Mouse (Mus musculus) limb, embryonic 12.5 days (tissue): ENCODE data around the gene Hs6st3. TPM values are rescaled to one million over a fixed set of nuclear protein-coding genes. Genes with fewer than 3 reads are reported as not detected.
A peak's percentile ranks its signal among the peaks of the same experiment; 100 is the strongest.
"Not testable (repeated sequence)": the region's sequence is repeated elsewhere in the genome, so short reads cannot be mapped to it uniquely, and the experiment has no call there.

Source experiments
- ATAC-seq: fragments of 200-750 bp; cut with Nextera tagmentation; 2 replicates; pipeline ENCODE4 v1.8.0; 2017; ENCODE audit warnings: low read depth, moderate TSS enrichment; ENCODE audit not compliant: insufficient number of reproducible peaks, insufficient read depth, low FRiP score, low TSS enrichment
- H3K27ac ChIP-seq: fragments of 300-500 bp; sonication (generic); 2 replicates; pipeline ENCODE4 v1.5.1; 2016; ENCODE audit warnings: mild to moderate bottlenecking, moderate library complexity
- H3K27me3 ChIP-seq: fragments of 300-500 bp; sonication (generic); 2 replicates; pipeline ENCODE4 v1.6.1; 2016; ENCODE audit warnings: mild to moderate bottlenecking, moderate library complexity
- H3K36me3 ChIP-seq: fragments of 300-500 bp; sonication (generic); 2 replicates; pipeline ENCODE4 v1.6.1; 2016; ENCODE audit warnings: mild to moderate bottlenecking, moderate library complexity
- H3K4me1 ChIP-seq: fragments of 300-500 bp; sonication (generic); replicated peaks from 2 replicates; pipeline ENCODE4 v1.6.1; 2016
- H3K4me2 ChIP-seq: fragments of 300-500 bp; sonication (generic); 2 replicates; pipeline ENCODE4 v1.6.1; 2016; ENCODE audit warnings: mild to moderate bottlenecking, moderate library complexity
- H3K4me3 ChIP-seq: fragments of 300-500 bp; sonication (generic); replicated peaks from 2 replicates; pipeline ENCODE4 v1.5.1; 2016; ENCODE audit warnings: mild to moderate bottlenecking
- H3K9ac ChIP-seq: fragments of 300-500 bp; sonication (generic); replicated peaks from 2 replicates; pipeline ENCODE4 v1.6.1; 2016; ENCODE audit warnings: mild to moderate bottlenecking, moderate library complexity
- H3K9me3 ChIP-seq: fragments of 300-500 bp; sonication (generic); 2 replicates; pipeline ENCODE4 v1.6.1; 2016; ENCODE audit warnings: mild to moderate bottlenecking, moderate library complexity
- WGBS: fragments of 180-500 bp; shearing (Covaris S2); methylation state at CpG from one replicate; pipeline ENCODE4 v1.1.7; 2016; 5-methylcytosine and 5-hydroxymethylcytosine counted together
- polyA plus RNA-seq: library from polyadenylated mRNA; unstranded; fragments of >200 nt; fragmentation: Nextera tagmentation; extraction: Ambion mirVana; gene quantifications from 2 replicates; pipeline ENCODE4 v1.2.1, GENCODE M21; 2016

Gene Hs6st3
- polyA plus RNA-seq, 1 experiment from 2014 or later, result 0.31 TPM

DNA sequence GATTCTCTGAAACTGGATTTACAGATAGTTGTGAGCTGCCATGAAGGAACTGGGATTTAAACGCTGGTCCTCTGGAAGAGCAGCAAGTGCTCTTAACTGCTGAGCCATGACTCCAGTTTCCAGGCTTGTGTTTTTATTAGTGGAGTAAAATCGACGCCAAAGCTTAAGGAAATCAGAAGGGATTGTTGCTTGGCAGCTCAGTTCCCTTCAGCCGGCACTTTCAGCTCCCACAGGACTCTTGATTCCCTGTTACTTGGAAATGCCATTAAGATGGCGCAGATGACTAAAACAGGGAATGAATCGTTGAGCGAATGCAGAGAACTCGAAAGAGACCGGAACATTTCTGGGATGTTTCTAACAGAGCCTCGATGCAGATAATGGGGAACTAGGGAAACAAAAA, 112.2 kb downstream of the Hs6st3 start:
- no peak overlapping the region for H3K4me2 ChIP-seq
- H3K36me3 ChIP-seq, result no peaks in the 10 kb centered on the region
- no peak overlapping the region for H3K9ac ChIP-seq
- no peak for ATAC-seq
- peak overlapping the region; percentile 51; the same call in 1 of the 2 replicates for H3K27ac ChIP-seq
- WGBS, result 53% methylated on average over 10 of the region's 10 CpGs
- H3K4me1 ChIP-seq, result no peaks in the 10 kb centered on the region
- H3K9me3 ChIP-seq, result no peaks in the 10 kb centered on the region
- no peak overlapping the region for H3K4me3 ChIP-seq
- H3K27me3 ChIP-seq, result no peaks in the 10 kb centered on the region

DNA sequence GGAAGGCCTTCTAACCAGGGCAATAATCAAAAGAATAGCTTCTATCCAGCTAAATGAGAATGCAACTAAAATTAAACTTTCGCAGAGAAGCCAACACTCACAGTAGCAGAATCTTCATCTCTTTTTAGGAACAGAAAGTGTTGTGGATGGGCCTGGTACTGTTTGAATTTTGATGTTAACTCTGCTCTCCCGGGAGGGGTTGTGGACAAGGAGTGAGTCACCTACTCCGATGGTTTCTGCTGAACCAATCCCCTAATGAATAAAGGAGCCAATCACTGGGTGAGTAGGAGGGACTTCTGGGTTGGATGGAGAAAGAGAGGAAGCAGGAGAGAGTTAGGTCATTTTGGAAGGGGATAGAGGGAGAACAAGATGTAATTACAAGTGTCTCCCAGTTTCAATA, 117.3 kb downstream of the Hs6st3 start:
- 73% methylated on average over 3 of the region's 3 CpGs for WGBS
- Histone ChIP-seq H3K4me1 (peaks cover 1% of the 10 kb centered on the region; the same call in 1 of the 2 replicates), H3K4me3 (no peak overlapping the region), H3K27ac (no peak overlapping the region), H3K36me3 (no peaks in the 10 kb centered on the region), H3K27me3 (no peaks in the 10 kb centered on the region), H3K9me3 (no peaks in the 10 kb centered on the region), H3K4me2 (no peak overlapping the region), H3K9ac (no peak overlapping the region)
- no peak for ATAC-seq

DNA sequence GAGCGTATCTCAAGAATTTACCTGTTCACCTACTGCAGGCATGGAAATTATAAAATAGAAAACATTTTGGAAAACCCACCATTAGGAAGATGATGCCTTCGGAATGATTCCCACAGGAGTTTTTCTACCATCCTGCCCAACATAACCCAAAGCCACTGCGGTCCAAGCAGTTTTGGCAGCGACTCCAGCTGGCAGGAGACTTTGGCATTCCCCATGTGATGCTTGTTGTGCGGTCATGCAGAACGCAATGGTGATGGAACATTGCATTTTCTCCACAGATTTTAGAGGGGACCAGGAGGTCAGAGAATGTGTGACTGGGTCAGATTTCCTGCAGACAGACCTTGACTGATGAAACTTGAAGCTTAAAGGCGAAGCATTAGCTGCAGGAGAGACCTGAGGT, 118.9 kb downstream of the Hs6st3 start:
- Histone ChIP-seq H3K9me3 (no peaks in the 10 kb centered on the region), H3K27ac (no peak overlapping the region), H3K36me3 (no peaks in the 10 kb centered on the region), H3K9ac (no peak overlapping the region), H3K4me1 (peaks cover 5% of the 10 kb centered on the region; the same call in 1 of the 2 replicates), H3K4me3 (no peak overlapping the region), H3K27me3 (no peaks in the 10 kb centered on the region), H3K4me2 (no peak overlapping the region)
- no peak for ATAC-seq
- 88% methylated on average over 7 of the region's 7 CpGs for WGBS

DNA sequence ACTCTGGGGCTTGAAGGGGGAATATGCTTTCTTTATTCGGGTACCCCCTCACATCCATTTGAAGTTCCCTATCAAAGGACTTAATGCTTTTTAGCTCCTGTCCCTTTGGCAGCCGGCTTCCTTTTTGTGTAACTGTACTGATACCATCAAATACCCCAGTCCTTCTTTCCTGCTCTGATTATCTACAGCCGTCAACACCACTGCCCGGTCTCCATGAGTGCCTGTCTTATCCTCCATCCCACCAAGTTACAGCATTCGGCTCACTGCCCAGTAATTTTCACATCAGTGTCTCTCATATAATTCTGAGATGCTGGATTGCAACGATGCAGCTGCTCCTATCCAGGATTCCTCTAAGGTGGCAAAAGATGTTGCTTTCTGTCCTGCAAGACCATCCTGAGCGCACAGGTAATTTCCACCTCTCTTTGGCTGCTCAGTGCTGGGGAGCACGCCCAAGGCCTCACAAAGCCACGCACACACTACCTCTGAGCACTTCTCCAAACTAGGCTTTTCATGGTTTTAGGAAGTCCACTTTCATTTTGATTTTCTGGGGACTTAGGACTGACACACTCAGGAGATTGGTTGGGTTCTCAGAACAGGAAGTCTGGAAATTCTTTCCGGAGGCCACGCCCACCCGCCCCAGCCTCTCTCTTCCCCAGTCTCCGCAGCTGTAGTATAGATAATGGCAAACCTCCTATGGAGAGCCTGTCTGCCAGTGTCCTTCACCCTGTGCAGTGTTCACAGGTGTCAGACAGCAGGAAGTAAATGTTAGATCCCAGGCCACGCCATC, 122.2 kb downstream of the Hs6st3 start:
- WGBS, result 74% methylated on average over 14 of the region's 14 CpGs
- Histone ChIP-seq H3K9me3 (no peaks in the 10 kb centered on the region), H3K9ac (no peak overlapping the region), H3K4me3 (no peak overlapping the region), H3K36me3 (no peaks in the 10 kb centered on the region), H3K27me3 (no peaks in the 10 kb centered on the region), H3K4me2 (no peak overlapping the region), H3K27ac (no peak overlapping the region), H3K4me1 (peaks cover 5% of the 10 kb centered on the region; the same call in 1 of the 2 replicates)
- no peak; the same call in 1 of the 2 replicates for ATAC-seq

DNA sequence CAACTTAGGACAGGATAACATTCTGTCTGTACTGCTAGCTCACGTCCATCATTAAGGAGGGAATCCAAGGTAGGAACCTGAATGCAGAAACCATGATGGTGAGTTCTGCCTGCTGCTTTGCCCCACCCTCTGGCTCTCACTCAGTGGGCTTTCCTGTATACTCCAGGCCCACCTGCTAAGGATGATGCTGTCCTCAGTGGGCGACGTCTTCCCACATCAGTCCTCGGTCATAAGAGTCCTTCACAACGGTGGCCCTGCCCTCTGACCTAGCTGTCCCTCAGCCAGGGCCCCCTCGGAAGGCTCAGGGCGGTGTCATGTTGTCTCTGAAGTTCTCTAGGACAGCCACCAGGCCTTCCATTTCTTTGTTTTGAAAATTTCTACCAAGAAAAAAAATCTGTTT, 128.2 kb downstream of the Hs6st3 start:
- no peaks in the 10 kb centered on the region for H3K4me1 ChIP-seq
- H3K9ac ChIP-seq, result no peak overlapping the region

DNA sequence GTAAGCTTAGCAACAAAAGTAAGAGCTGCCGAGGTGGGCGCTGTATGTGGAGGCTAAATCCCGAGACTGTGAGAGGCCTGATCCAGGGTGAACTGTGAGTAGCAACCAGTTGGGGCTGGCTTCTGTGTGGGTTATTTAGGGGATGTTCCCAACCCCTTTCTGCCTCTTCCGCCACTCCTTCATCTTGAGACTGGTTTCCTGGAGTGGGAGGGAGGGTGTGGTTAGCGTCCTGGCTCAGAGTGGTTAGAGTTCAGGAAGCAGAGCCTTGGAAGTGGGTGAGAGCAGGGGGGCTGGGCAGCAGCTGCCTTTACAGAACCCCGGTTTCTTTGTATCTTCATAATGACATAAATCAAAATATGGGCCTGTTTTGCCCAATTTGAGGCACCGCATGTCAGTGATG, 134.9 kb downstream of the Hs6st3 start:
- Histone ChIP-seq H3K9ac (no peak overlapping the region), H3K27ac (no peak overlapping the region), H3K36me3 (no peaks in the 10 kb centered on the region), H3K27me3 (no peaks in the 10 kb centered on the region), H3K4me1 (no peaks in the 10 kb centered on the region), H3K4me2 (no peak overlapping the region), H3K4me3 (no peak overlapping the region), H3K9me3 (no peaks in the 10 kb centered on the region)
- ATAC-seq, result no peak
- WGBS, result 70% methylated on average over 7 of the region's 7 CpGs

More for the DNA sequence above, 128.2 kb downstream of the Hs6st3 start:
- no peak overlapping the region for H3K27ac ChIP-seq
- no peaks in the 10 kb centered on the region for H3K36me3 ChIP-seq
- ATAC-seq, result no peak
- H3K9me3 ChIP-seq, result no peaks in the 10 kb centered on the region
- H3K4me3 ChIP-seq, result no peak overlapping the region
- no peak overlapping the region for H3K4me2 ChIP-seq
- 78% methylated on average over 7 of the region's 7 CpGs for WGBS
- no peaks in the 10 kb centered on the region for H3K27me3 ChIP-seq

DNA sequence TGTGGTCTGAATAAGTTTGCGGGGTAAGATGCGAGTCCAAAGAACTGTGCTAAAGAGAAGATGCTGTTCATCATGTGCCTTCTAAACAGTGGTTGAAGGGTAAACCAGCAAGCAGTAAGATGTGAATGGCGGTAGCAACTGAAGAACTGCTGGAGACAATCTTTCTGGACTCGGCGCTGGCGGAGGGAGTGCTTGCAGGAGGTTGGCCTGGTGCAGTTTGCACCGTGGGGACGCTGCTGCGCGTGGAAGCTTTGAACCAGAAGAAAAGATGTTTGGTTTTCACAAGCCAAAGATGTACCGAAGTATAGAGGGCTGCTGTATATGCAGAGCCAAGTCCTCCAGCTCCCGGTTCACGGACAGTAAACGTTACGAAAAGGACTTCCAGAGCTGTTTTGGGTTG, 140.0 kb downstream of the Hs6st3 start:
- not testable (repeated sequence) for H3K9me3 ChIP-seq, H3K9ac ChIP-seq, H3K36me3 ChIP-seq, H3K27ac ChIP-seq, H3K4me3 ChIP-seq, H3K4me2 ChIP-seq, ATAC-seq, H3K4me1 ChIP-seq, H3K27me3 ChIP-seq
- 92% methylated on average over 15 of the region's 15 CpGs for WGBS

DNA sequence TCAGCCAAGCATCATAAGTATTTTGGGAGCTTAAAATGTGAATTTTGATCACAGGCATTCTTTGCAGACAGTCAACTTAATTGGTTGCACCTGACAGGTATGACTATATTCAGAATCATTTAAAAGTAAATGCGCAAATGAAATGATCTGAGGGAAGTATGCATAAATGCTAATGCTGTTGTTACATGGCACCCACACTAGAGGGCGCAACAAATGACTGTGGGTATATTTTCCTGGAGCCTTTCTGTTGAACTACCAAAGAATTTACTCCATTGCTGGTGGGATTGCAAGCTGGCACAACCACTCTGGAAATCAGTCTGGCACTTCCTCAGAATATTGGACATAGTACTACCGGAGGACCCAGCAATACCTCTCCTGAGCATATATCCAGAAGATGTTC, 145.8 kb downstream of the Hs6st3 start:
- no peaks in the 10 kb centered on the region for H3K27me3 ChIP-seq
- no peaks in the 10 kb centered on the region for H3K9me3 ChIP-seq
- no peak overlapping the region for H3K4me2 ChIP-seq
- H3K4me3 ChIP-seq, result no peak overlapping the region
- H3K36me3 ChIP-seq, result no peaks in the 10 kb centered on the region
- H3K4me1 ChIP-seq, result no peaks in the 10 kb centered on the region
- ATAC-seq, result no peak
- H3K27ac ChIP-seq, result no peak overlapping the region
- WGBS, result 80% methylated on average over 3 of the region's 3 CpGs
- no peak overlapping the region for H3K9ac ChIP-seq

DNA sequence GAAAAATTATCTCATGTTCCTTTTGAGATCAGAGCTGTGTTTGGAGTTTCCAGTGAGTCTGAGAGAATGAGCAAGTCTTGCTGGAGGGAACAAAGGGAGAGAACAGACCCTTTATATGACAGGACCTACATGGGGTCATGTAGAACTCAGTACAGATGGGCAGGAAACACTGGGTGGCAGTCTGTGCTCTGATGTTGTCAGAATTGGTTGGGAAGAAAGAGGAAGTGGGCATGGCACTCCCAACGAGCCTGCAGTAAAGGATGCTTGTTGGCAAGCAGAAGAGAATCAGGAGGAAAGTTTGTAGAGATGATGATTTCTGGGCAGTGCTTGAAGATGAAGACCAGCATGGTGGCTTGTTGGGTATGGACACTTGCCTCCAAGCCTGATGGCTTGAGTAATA, 151.5 kb downstream of the Hs6st3 start:
- ATAC-seq, result no peak
- WGBS, result 71% methylated on average over 1 of the region's 1 CpGs
- no peak overlapping the region for H3K4me2 ChIP-seq
- H3K9me3 ChIP-seq, result no peaks in the 10 kb centered on the region
- no peak overlapping the region for H3K27ac ChIP-seq
- H3K4me3 ChIP-seq, result no peak overlapping the region
- H3K4me1 ChIP-seq, result no peaks in the 10 kb centered on the region
- no peaks in the 10 kb centered on the region for H3K36me3 ChIP-seq
- no peak overlapping the region for H3K9ac ChIP-seq
- H3K27me3 ChIP-seq, result no peaks in the 10 kb centered on the region

DNA sequence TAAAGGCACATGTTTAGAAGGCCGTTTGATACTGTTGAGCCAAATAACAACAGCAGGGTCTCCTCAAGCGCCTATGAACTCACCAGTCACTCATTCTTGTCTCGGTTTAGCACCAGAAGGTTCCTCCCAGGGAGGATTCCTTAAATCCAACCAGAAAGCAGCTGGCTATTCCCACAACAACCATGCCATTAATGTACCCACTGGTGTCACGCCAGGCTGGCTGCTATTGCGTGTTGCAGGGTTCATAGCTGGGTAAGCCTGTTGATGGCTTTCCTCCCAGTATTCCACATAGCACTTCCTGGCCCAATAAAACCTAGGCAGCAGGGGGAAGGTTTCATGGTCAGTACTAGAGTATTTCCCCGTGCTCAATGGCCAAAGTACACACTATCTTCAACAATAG, 155.9 kb downstream of the Hs6st3 start:
- no peak for ATAC-seq

DNA sequence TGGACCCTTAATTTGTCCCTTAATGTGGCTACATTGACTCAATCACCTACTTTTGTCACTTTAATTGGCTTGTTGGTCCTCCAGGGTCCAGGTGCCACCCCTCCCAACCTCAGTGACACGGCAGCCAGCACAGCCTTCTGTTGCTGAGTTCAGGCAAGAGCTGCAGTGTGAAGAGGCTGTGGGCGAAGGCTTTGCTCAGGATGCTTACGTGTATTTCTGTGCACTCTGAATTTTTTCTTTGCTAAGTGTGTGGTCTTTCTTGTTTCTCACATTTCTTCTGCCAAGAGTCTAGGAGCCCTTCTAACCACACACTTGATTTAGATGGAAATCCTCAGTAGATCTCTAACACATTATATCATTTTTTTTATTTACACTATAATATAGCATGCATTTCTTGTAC, 168.3 kb downstream of the Hs6st3 start:
- Histone ChIP-seq H3K27ac (no peak overlapping the region), H3K4me3 (no peak overlapping the region)

More for the DNA sequence above, 155.9 kb downstream of the Hs6st3 start:
- no peak overlapping the region for H3K4me2 ChIP-seq
- no peak overlapping the region for H3K4me3 ChIP-seq
- H3K27me3 ChIP-seq, result no peaks in the 10 kb centered on the region
- H3K9ac ChIP-seq, result no peak overlapping the region
- no peaks in the 10 kb centered on the region for H3K4me1 ChIP-seq
- 88% methylated on average over 6 of the region's 6 CpGs for WGBS
- no peak overlapping the region for H3K27ac ChIP-seq
- no peaks in the 10 kb centered on the region for H3K9me3 ChIP-seq
- H3K36me3 ChIP-seq, result no peaks in the 10 kb centered on the region

DNA sequence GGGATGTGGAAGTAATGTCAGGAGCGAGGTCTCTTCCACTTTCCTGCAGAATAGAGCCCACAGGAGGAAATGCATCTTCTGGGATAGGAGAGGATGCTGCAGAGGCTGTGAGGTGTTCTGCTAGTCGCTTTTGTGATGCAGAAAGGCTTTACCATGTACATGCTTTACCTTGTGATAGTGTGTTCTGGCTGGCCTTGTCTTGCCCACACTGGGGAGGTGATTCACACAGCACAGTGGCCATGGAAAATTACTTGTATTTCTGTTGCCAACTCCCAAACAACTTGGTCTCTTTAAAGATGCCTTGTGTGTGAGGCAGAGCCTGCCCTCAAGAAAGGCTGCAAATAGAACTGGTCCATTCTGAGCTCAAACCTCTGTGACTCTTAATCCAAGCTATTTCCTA, 180.2 kb downstream of the Hs6st3 start:
- H3K27me3 ChIP-seq, result no peaks in the 10 kb centered on the region
- H3K9me3 ChIP-seq, result no peaks in the 10 kb centered on the region
- no peaks in the 10 kb centered on the region for H3K4me1 ChIP-seq
- ATAC-seq, result no peak
- no peak overlapping the region for H3K4me3 ChIP-seq
- H3K4me2 ChIP-seq, result no peak overlapping the region
- no peak overlapping the region for H3K9ac ChIP-seq
- no peak overlapping the region for H3K27ac ChIP-seq
- H3K36me3 ChIP-seq, result no peaks in the 10 kb centered on the region
- WGBS, result 84% methylated on average over 2 of the region's 2 CpGs

More for the DNA sequence above, 168.3 kb downstream of the Hs6st3 start:
- 0 out of 2 replicates have a peak, but pooled peaks cover 3% of the 10 kb centered on the region for H3K4me1 ChIP-seq
- H3K27me3 ChIP-seq, result no peaks in the 10 kb centered on the region
- WGBS, result 65% methylated on average over 3 of the region's 3 CpGs
- no peak overlapping the region for H3K4me2 ChIP-seq
- H3K9ac ChIP-seq, result no peak overlapping the region
- no peak for ATAC-seq
- no peaks in the 10 kb centered on the region for H3K36me3 ChIP-seq
- no peaks in the 10 kb centered on the region for H3K9me3 ChIP-seq
